Comparison of ENCODE assay signal across 10 mouse cellular contexts in genomic region chr2:132281560-132282452, GRCm38 (mm10). TPM values are rescaled to one million over a fixed set of nuclear protein-coding genes. Genes with fewer than 3 reads are reported as not detected.
DNase-seq lines count a peak whose midpoint lies in the region; ATAC-seq and TF ChIP-seq lines count a peak whose summit lies in the region.
"Had no signal": no experiment of that assay in that cellular context is flagged by ENCODE, and none has a peak within 500 bp of the region (broad histone marks: within the 10 kb centered on the region; RNA-seq: fewer than 3 reads in every experiment).

No protein-coding gene starts in this region.

- no peak for TF ChIP-seq CTCF in gastrocnemius, adult 2 months (IDR thresholded peaks at IDR 0.05)
- TF ChIP-seq CTCF in lung, postnatal 0 days (IDR thresholded peaks at IDR 0.05), result no peak
- no peak for TF ChIP-seq CTCF in heart, postnatal 0 days (IDR thresholded peaks at IDR 0.05; ENCODE audit: low read depth)

- peak overlapping the region; percentile 87 for H3K27ac ChIP-seq in gastrocnemius, adult 2 months
- H3K27ac ChIP-seq in lung, postnatal 0 days (ENCODE audit: low read length), result peak overlapping the region; percentile 64
- peak overlapping the region; percentile 88 for H3K27ac ChIP-seq in heart, postnatal 0 days (ENCODE audit: low read depth)
- H3K27ac ChIP-seq: hindbrain, embryonic 14.5 days had no signal

- TF ChIP-seq EP300 in lung, postnatal 0 days (IDR thresholded peaks at IDR 0.05), result peak; percentile 74
- no peak for TF ChIP-seq EP300 in heart, postnatal 0 days (IDR thresholded peaks at IDR 0.05; ENCODE audit: low read depth)

- H3K9me3 ChIP-seq in lung, postnatal 0 days (ENCODE audit: low read length), result no peaks in the 10 kb centered on the region
- no peaks in the 10 kb centered on the region for H3K9me3 ChIP-seq in heart, postnatal 0 days (replicated peaks; ENCODE audit: control insufficient read depth, low read length)

- DNase-seq in gastrocnemius, adult 2 months, result no peak
- DNase-seq in gastrocnemius, adult 18-20 months (ENCODE audit: low spot score), result no peak
- peak; percentile 78 for DNase-seq in lung, postnatal 0 days (ENCODE audit: low spot score)
- no peak for DNase-seq in lung, postnatal 14 days
- peak; percentile 51 for DNase-seq in heart, postnatal 0 days (ENCODE audit: low spot score)
- peak; percentile 69 for DNase-seq in splenic B cell, adult 2 months (ENCODE audit: low read depth, low spot score)
- no peak for DNase-seq in cerebellum, postnatal 36 days
- no peak for DNase-seq in right cerebral cortex, adult 18-20 months
- DNase-seq: spleen, adult 18-20 months had no signal

- peaks cover 35% of the 10 kb centered on the region for H3K4me1 ChIP-seq in lung, postnatal 0 days (ENCODE audit: insufficient read depth, low read depth, low read length)
- H3K4me1 ChIP-seq in heart, postnatal 0 days (ENCODE audit: control insufficient read depth, insufficient read depth), result peaks cover 58% of the 10 kb centered on the region

- H3K9ac ChIP-seq in lung, postnatal 0 days (replicated peaks; ENCODE audit: low read depth), result peak overlapping the region; percentile 8; the same call in 1 of the 2 replicates
- H3K9ac ChIP-seq in heart, postnatal 0 days (replicated peaks; ENCODE audit: low read depth, low read length), result no peak overlapping the region
- H3K9ac ChIP-seq: hindbrain, embryonic 14.5 days had no signal

- peaks cover 3% of the 10 kb centered on the region; the same call in 1 of the 2 replicates for H3K36me3 ChIP-seq in lung, postnatal 0 days (ENCODE audit: insufficient read depth, low read length)
- 0 out of 2 replicates have a peak, but pooled peaks cover 7% of the 10 kb centered on the region for H3K36me3 ChIP-seq in heart, postnatal 0 days (replicated peaks; ENCODE audit: control insufficient read depth, insufficient read depth, low read length)
- H3K36me3 ChIP-seq in splenic B cell, adult 2 months (ENCODE audit: control insufficient read depth, insufficient read depth, low read length, poor library complexity, severe bottlenecking), result no peaks in the 10 kb centered on the region

- intact Hi-C loops in gastrocnemius, adult 2 months (cut with DNase I), result no loop called here

- ATAC-seq in lung, postnatal 0 days, result peak; percentile 53
- ATAC-seq in heart, postnatal 0 days (ENCODE audit: insufficient read depth, low read depth), result no peak

- no peak overlapping the region for H3K4me2 ChIP-seq in lung, postnatal 0 days (replicated peaks; ENCODE audit: low read depth, low read length)
- H3K4me2 ChIP-seq in heart, postnatal 0 days (ENCODE audit: low read depth, low read length), result no peak overlapping the region
- H3K4me2 ChIP-seq: hindbrain, embryonic 14.5 days had no signal

- 49% methylated on average over 10 of the region's 10 CpGs for WGBS in lung, postnatal 0 days
- WGBS in heart, postnatal 0 days, result 42% methylated on average over 10 of the region's 10 CpGs

- peak overlapping the region; percentile 2 for H3K4me3 ChIP-seq in gastrocnemius, adult 2 months
- H3K4me3 ChIP-seq in lung, postnatal 0 days (ENCODE audit: low read depth, low read length), result no peak overlapping the region
- no peak overlapping the region for H3K4me3 ChIP-seq in heart, postnatal 0 days (ENCODE audit: low read depth, low read length)

- no peaks in the 10 kb centered on the region for H3K27me3 ChIP-seq in lung, postnatal 0 days (replicated peaks; ENCODE audit: insufficient read depth, low read length)
- no peaks in the 10 kb centered on the region for H3K27me3 ChIP-seq in heart, postnatal 0 days (ENCODE audit: control insufficient read depth, insufficient read depth, low read length)
- H3K27me3 ChIP-seq in splenic B cell, adult 2 months (ENCODE audit: control insufficient read depth, insufficient read depth, low read length, poor library complexity, severe bottlenecking), result no peaks in the 10 kb centered on the region

RNA-seq across cellular contexts. Expression of gene Cds2, which starts 18.9 kb away (rescaled TPM):
- total RNA-seq in gastrocnemius, adult 2 months (2021), result 10 to 100 TPM; 13.0 to 17.7 TPM
- 10 to 100 TPM; 14.6 to 20.6 TPM for total RNA-seq in gastrocnemius, adult 18-20 months (2021)
- polyA plus RNA-seq in lung, postnatal 0 days (2015; fragmentation: Nextera tagmentation; extraction: Ambion mirVana), result 32.3 and 37.0 TPM in 2 replicates
- 61.5 and 74.0 TPM in 2 replicates for total RNA-seq in heart, postnatal 0 days (2014; rRNA removed; ENCODE audit: low replicate concordance)
- 22.6 and 26.7 TPM in 2 replicates for polyA plus RNA-seq in heart, postnatal 0 days (2015; fragmentation: Nextera tagmentation; extraction: Ambion mirVana)

RNA-seq across cellular contexts. Expression of gene Pcna, which starts 28.7 kb away (rescaled TPM):
- total RNA-seq in gastrocnemius, adult 2 months (2021), result 10 to 100 TPM; 19.0 to 22.9 TPM
- total RNA-seq in gastrocnemius, adult 18-20 months (2021), result 10 to 100 TPM; 18.1 to 19.8 TPM
- polyA plus RNA-seq in lung, postnatal 0 days (2015; fragmentation: Nextera tagmentation; extraction: Ambion mirVana), result 74.7 and 76.4 TPM in 2 replicates
- 142 and 167 TPM in 2 replicates for total RNA-seq in heart, postnatal 0 days (2014; rRNA removed; ENCODE audit: low replicate concordance)
- polyA plus RNA-seq in heart, postnatal 0 days (2015; fragmentation: Nextera tagmentation; extraction: Ambion mirVana), result 74.8 and 82.4 TPM in 2 replicates

RNA-seq across cellular contexts. Expression of gene Tmem230, which starts 34.2 kb away (rescaled TPM):
- total RNA-seq in gastrocnemius, adult 2 months (2021), result 10 to 100 TPM; 23.2 to 28.1 TPM
- 10 to 100 TPM; 27.2 to 28.8 TPM for total RNA-seq in gastrocnemius, adult 18-20 months (2021)
- polyA plus RNA-seq in lung, postnatal 0 days (2015; fragmentation: Nextera tagmentation; extraction: Ambion mirVana), result 39.6 and 41.7 TPM in 2 replicates
- total RNA-seq in heart, postnatal 0 days (2014; rRNA removed; ENCODE audit: low replicate concordance), result 32.5 and 46.1 TPM in 2 replicates
- 37.1 and 41.8 TPM in 2 replicates for polyA plus RNA-seq in heart, postnatal 0 days (2015; fragmentation: Nextera tagmentation; extraction: Ambion mirVana)

Comparison
In these comparisons a context has a peak if more than half of its experiments do, and no peak if none do; other contexts are left out.
1. DNase-seq: peak in lung, postnatal 0 days (single experiment), heart, postnatal 0 days (single experiment) and splenic B cell, adult 2 months (single experiment); none in gastrocnemius, adult 2 months (single experiment), gastrocnemius, adult 18-20 months (single experiment), lung, postnatal 14 days (single experiment), cerebellum, postnatal 36 days (0 of 2) and right cerebral cortex, adult 18-20 months (single experiment).
2. Peak in every context shown above with its lines, with median percentiles within 50 percentile points of each other: H3K27ac ChIP-seq.